Mouse (Mus musculus): Measurements from ENCODE around the gene Kmt5c. TPM values are rescaled to one million over a fixed set of nuclear protein-coding genes. Genes with fewer than 3 reads are reported as not detected.

Kmt5c gene
- total and polyA plus RNA-seq, 2 experiments from 2014 or later = 35.1 to 36.8 TPM

- TF ChIP-seq CTCF (IDR thresholded peaks at IDR 0.05; ENCODE audit: low read depth) = no peak
- Histone ChIP-seq H3K4me2 (ENCODE audit: low read depth) (no peak overlapping the region), H3K27ac (ENCODE audit: low read depth, low read length) (no peak overlapping the region), H3K27me3 (ENCODE audit: insufficient read depth, low read length) (no peaks in the 10 kb centered on the region), H3K9ac (no peak overlapping the region), H3K9me3 (ENCODE audit: low read length) (no peaks in the 10 kb centered on the region), H3K4me3 (ENCODE audit: low read depth, low read length) (no peak overlapping the region), H3K4me1 (ENCODE audit: insufficient read depth) (no peaks in the 10 kb centered on the region), H3K36me3 (ENCODE audit: insufficient read depth) (no peaks in the 10 kb centered on the region)
- ATAC-seq (no peak), DNase-seq (no peak)
- 73% methylated on average over 6 of the region's 6 CpGs for WGBS
Observed at GRCm38 (mm10) chr7:4732968-4733392, 6.9 kb upstream of the Kmt5c start.

GRCm38 (mm10) chr7:4739041-4739543 is 823 bp upstream of the Kmt5c start:
- 22% methylated on average over 10 of the region's 10 CpGs for WGBS
- no peak for TF ChIP-seq CTCF (IDR thresholded peaks at IDR 0.05; ENCODE audit: low read depth)
- H3K27ac ChIP-seq (ENCODE audit: low read depth, low read length) = peak overlapping the region; percentile 57
- no peaks in the 10 kb centered on the region for H3K36me3 ChIP-seq (ENCODE audit: insufficient read depth)
- peaks cover 13% of the 10 kb centered on the region for H3K4me1 ChIP-seq (ENCODE audit: insufficient read depth)
- DNase-seq = no peak
- H3K9me3 ChIP-seq (ENCODE audit: low read length) = no peaks in the 10 kb centered on the region
- H3K27me3 ChIP-seq (ENCODE audit: insufficient read depth, low read length) = no peaks in the 10 kb centered on the region
- peak overlapping the region; percentile 45 for H3K4me2 ChIP-seq (ENCODE audit: low read depth)
- H3K4me3 ChIP-seq (ENCODE audit: low read depth, low read length) = peak overlapping the region; percentile 31
- no peak for ATAC-seq
- peak overlapping the region; percentile 2; the same call in 1 of the 2 replicates for H3K9ac ChIP-seq

DNA sequence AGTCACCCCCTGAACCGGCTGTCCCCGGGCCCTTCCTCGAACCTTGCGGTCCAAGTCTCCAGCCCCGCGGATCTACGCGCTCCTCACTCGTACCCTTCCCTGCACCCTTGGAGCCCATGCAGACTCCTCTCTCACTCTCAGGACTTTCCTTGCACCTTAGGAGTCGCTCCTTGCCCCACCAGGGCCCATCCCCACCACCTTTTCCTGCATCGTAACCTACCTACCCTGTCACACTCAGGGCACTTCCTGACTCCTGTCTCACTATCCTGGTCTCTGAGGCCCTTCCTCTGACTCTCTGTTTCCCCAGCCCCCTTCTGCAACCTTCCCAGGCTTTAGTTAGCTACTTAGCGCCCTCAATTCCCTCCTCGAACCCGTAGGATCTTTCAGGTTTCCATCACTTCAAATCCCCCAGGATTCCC is 403 bp downstream of the Kmt5c start:
- 4% methylated on average over 12 of the region's 14 CpGs for WGBS
- DNase-seq (no peak), ATAC-seq (peak; percentile 10)
- Histone ChIP-seq H3K4me1 (ENCODE audit: insufficient read depth) (peaks cover 13% of the 10 kb centered on the region), H3K4me3 (ENCODE audit: low read depth, low read length) (peak overlapping the region; percentile 63), H3K36me3 (ENCODE audit: insufficient read depth) (0 out of 2 replicates have a peak, but pooled peaks cover 6% of the 10 kb centered on the region), H3K9me3 (ENCODE audit: low read length) (no peaks in the 10 kb centered on the region), H3K27ac (ENCODE audit: low read depth, low read length) (peak overlapping the region; percentile 89), H3K4me2 (ENCODE audit: low read depth) (peak overlapping the region; percentile 71), H3K27me3 (ENCODE audit: insufficient read depth, low read length) (no peaks in the 10 kb centered on the region), H3K9ac (peak overlapping the region; percentile 76)
- no peak for TF ChIP-seq CTCF (IDR thresholded peaks at IDR 0.05; ENCODE audit: low read depth)

DNA sequence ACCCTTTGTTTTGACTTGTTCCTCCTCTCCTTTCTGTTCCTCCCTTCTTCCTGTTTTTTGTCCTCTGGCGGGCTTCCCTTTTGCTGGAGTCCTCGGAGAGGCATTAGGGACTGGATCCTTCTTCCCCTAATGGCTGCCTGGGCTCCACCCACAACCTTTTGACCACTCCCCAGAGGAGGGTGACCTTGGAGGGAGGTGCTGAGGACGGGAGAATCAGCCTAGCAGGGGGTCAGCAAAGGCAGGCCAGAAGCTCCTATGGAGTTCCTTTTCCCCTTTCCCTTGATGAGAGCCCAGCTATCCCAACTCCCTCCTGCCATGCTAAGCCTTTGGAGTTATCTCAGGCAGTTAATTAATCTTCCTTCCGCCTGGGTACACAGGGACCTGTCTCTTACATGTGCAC is 1.2 kb downstream of the Kmt5c start:
- H3K4me2 ChIP-seq (ENCODE audit: low read depth) = peak overlapping the region; percentile 71
- H3K27me3 ChIP-seq (ENCODE audit: insufficient read depth, low read length) = no peaks in the 10 kb centered on the region
- WGBS = 2% methylated on average over 4 of the region's 4 CpGs
- H3K9me3 ChIP-seq (ENCODE audit: low read length) = no peaks in the 10 kb centered on the region
- TF ChIP-seq CTCF (IDR thresholded peaks at IDR 0.05; ENCODE audit: low read depth) = no peak
- H3K36me3 ChIP-seq (ENCODE audit: insufficient read depth) = peaks cover 10% of the 10 kb centered on the region; the same call in 1 of the 2 replicates
- H3K9ac ChIP-seq = peak overlapping the region; percentile 76
- ATAC-seq = no peak
- DNase-seq = no peak
- peak overlapping the region; percentile 63 for H3K4me3 ChIP-seq (ENCODE audit: low read depth, low read length)
- H3K27ac ChIP-seq (ENCODE audit: low read depth, low read length) = peak overlapping the region; percentile 89
- peaks cover 13% of the 10 kb centered on the region for H3K4me1 ChIP-seq (ENCODE audit: insufficient read depth)

- WGBS = 75% methylated on average over 21 of the region's 21 CpGs
- Histone ChIP-seq H3K27me3 (ENCODE audit: insufficient read depth, low read length) (no peaks in the 10 kb centered on the region), H3K4me1 (ENCODE audit: insufficient read depth) (peaks cover 13% of the 10 kb centered on the region), H3K9ac (no peak overlapping the region), H3K9me3 (ENCODE audit: low read length) (no peaks in the 10 kb centered on the region), H3K4me3 (ENCODE audit: low read depth, low read length) (no peak overlapping the region), H3K36me3 (ENCODE audit: insufficient read depth) (peaks cover 16% of the 10 kb centered on the region), H3K27ac (ENCODE audit: low read depth, low read length) (no peak overlapping the region), H3K4me2 (ENCODE audit: low read depth) (peak overlapping the region; percentile 71)
- DNase-seq (no peak), ATAC-seq (no peak)
- no peak for TF ChIP-seq CTCF (IDR thresholded peaks at IDR 0.05; ENCODE audit: low read depth)
Observed at GRCm38 (mm10) chr7:4741672-4742481, 2.0 kb downstream of the Kmt5c start.

- TF ChIP-seq CTCF (IDR thresholded peaks at IDR 0.05; ENCODE audit: low read depth) = no peak
- Histone ChIP-seq H3K9ac (no peak overlapping the region), H3K27ac (ENCODE audit: low read depth, low read length) (no peak overlapping the region), H3K27me3 (ENCODE audit: insufficient read depth, low read length) (no peaks in the 10 kb centered on the region), H3K36me3 (ENCODE audit: insufficient read depth) (peaks cover 18% of the 10 kb centered on the region), H3K4me2 (ENCODE audit: low read depth) (no peak overlapping the region), H3K4me3 (ENCODE audit: low read depth, low read length) (no peak overlapping the region), H3K9me3 (ENCODE audit: low read length) (no peaks in the 10 kb centered on the region), H3K4me1 (ENCODE audit: insufficient read depth) (peaks cover 13% of the 10 kb centered on the region)
- ATAC-seq (no peak), DNase-seq (no peak)
- WGBS = 89% methylated on average over 6 of the region's 6 CpGs
Observed at GRCm38 (mm10) chr7:4742482-4742819, 2.5 kb downstream of the Kmt5c start.

GRCm38 (mm10) chr7:4743354-4743753 is 3.4 kb downstream of the Kmt5c start:
- no peak for DNase-seq
- Histone ChIP-seq H3K4me1 (ENCODE audit: insufficient read depth) (peaks cover 13% of the 10 kb centered on the region), H3K9me3 (ENCODE audit: low read length) (no peaks in the 10 kb centered on the region), H3K4me3 (ENCODE audit: low read depth, low read length) (no peak overlapping the region), H3K27ac (ENCODE audit: low read depth, low read length) (no peak overlapping the region), H3K4me2 (ENCODE audit: low read depth) (no peak overlapping the region), H3K9ac (no peak overlapping the region), H3K36me3 (ENCODE audit: insufficient read depth) (peaks cover 18% of the 10 kb centered on the region), H3K27me3 (ENCODE audit: insufficient read depth, low read length) (no peaks in the 10 kb centered on the region)
- WGBS = 81% methylated on average over 2 of the region's 2 CpGs
- no peak for ATAC-seq
- TF ChIP-seq CTCF (IDR thresholded peaks at IDR 0.05; ENCODE audit: low read depth) = no peak
